Mouse (Mus musculus) stomach, postnatal 0 days (tissue): ENCODE data around the gene Pi4k2a. TPM values are rescaled to one million over a fixed set of nuclear protein-coding genes. Genes with fewer than 3 reads are reported as not detected.

Experiments
- ATAC-seq: fragments of 200-750 bp; cut with Nextera tagmentation; 2 replicates; pipeline ENCODE4 v1.8.0; 2017; ENCODE audit not compliant: low FRiP score, low TSS enrichment
- DNase-seq: peaks from one replicate; pipeline ENCODE4 v3.0.0-alpha.2; 2016; ENCODE audit warnings: low spot score
- H3K27ac ChIP-seq: fragments of 300-500 bp; sonication (generic); replicated peaks from 2 replicates; pipeline ENCODE4 v1.5.1; 2014; ENCODE audit warnings: mild to moderate bottlenecking, control low read depth
- H3K27me3 ChIP-seq: fragments of 300-500 bp; sonication (generic); 2 replicates; pipeline ENCODE4 v1.6.1; 2014; ENCODE audit warnings: low read length; ENCODE audit not compliant: control insufficient read depth, insufficient read depth
- H3K36me3 ChIP-seq: fragments of 300-500 bp; sonication (generic); 2 replicates; pipeline ENCODE4 v1.6.1; 2014; ENCODE audit warnings: low read length, mixed read lengths; ENCODE audit not compliant: control insufficient read depth, insufficient read depth
- H3K4me1 ChIP-seq: fragments of 300-500 bp; sonication (generic); replicated peaks from 2 replicates; pipeline ENCODE4 v1.6.1; 2014; ENCODE audit warnings: antibody characterized with exemption; ENCODE audit not compliant: control insufficient read depth, insufficient read depth
- H3K4me2 ChIP-seq: fragments of 300-500 bp; sonication (generic); replicated peaks from 2 replicates; pipeline ENCODE4 v1.6.1; 2014; ENCODE audit warnings: low read depth, mild to moderate bottlenecking, control low read depth, moderate library complexity
- H3K4me3 ChIP-seq: fragments of 300-500 bp; sonication (generic); 2 replicates; pipeline ENCODE4 v1.5.1; 2014; ENCODE audit warnings: low read depth, low read length, control low read depth
- H3K9ac ChIP-seq: fragments of 300-500 bp; sonication (generic); 2 replicates; pipeline ENCODE4 v1.6.1; 2014; ENCODE audit warnings: mild to moderate bottlenecking, low read length, control low read depth, mixed read lengths
- H3K9me3 ChIP-seq: fragments of 300-500 bp; sonication (generic); 2 replicates; pipeline ENCODE4 v1.6.1; 2016; ENCODE audit warnings: low read length; ENCODE audit not compliant: control insufficient read depth
- CTCF ChIP-seq: IDR thresholded peaks from 2 replicates; pipeline ENCODE4 v1.5.1; 2016; ENCODE audit warnings: antibody characterized with exemption, low read depth, mild to moderate bottlenecking, moderate library complexity
- EP300 ChIP-seq: optimal IDR thresholded peaks from 2 replicates; pipeline ENCODE3; 2016; ENCODE audit warnings: antibody characterized with exemption
- WGBS: fragments of 180-500 bp; shearing (Covaris S2); extraction: QIAGEN DNeasy Blood & Tissue Kit; methylation state at CpG from one replicate; pipeline ENCODE4 v1.1.7; 2014; 5-methylcytosine and 5-hydroxymethylcytosine counted together
- polyA plus RNA-seq: library from polyadenylated mRNA; unstranded; fragments of >200 nt; fragmentation: Nextera tagmentation; extraction: Ambion mirVana; gene quantifications from 2 replicates; pipeline ENCODE4 v1.2.1, GENCODE M21; 2015

Pi4k2a gene
- polyA plus RNA-seq, 1 experiment from 2014 or later, result 21.6 TPM

- no peak overlapping the region; the same call in 1 of the 2 replicates for H3K9ac ChIP-seq
- H3K4me1 ChIP-seq, result peaks cover 4% of the 10 kb centered on the region; the same call in 1 of the 2 replicates
- peak overlapping the region; percentile 80 for H3K27ac ChIP-seq
- H3K4me3 ChIP-seq, result no peak overlapping the region
- no peak for ATAC-seq
- 84% methylated on average over 6 of the region's 6 CpGs for WGBS
- no peak for TF ChIP-seq EP300
- no peak for TF ChIP-seq CTCF
- peaks cover 9% of the 10 kb centered on the region for H3K36me3 ChIP-seq
- H3K27me3 ChIP-seq, result no peaks in the 10 kb centered on the region
- no peaks in the 10 kb centered on the region for H3K9me3 ChIP-seq
- H3K4me2 ChIP-seq, result no peak overlapping the region; the same call in 1 of the 2 replicates
- peak; percentile 23 for DNase-seq
Observed at GRCm38 (mm10) chr19:42126219-42126605, 35.9 kb downstream of the Pi4k2a start.

DNA sequence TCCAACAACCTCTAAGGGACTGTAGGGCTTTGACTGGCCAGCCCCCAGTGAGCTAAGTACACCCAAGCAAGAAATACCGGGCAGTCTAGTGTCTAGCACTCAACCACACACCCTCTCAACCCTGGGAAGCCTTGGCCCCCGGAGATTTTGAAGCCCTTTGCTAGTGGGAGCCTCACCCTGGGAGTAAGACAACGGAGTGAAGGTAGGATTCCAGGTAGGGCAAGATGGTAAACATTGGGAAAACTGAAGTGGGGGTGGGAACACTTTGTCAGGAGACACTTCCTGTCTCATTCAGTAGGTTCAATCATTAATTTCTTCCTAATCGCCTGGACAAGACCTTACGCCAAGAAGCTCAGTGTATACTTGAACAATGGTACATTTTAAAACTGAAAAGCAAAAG lies 36.8 kb downstream of the Pi4k2a start:
- Histone ChIP-seq H3K36me3 (peaks cover 5% of the 10 kb centered on the region), H3K4me1 (peaks cover 4% of the 10 kb centered on the region; the same call in 1 of the 2 replicates), H3K9ac (peak overlapping the region; percentile 43), H3K4me2 (peak overlapping the region; percentile 92), H3K27ac (peak overlapping the region; percentile 80), H3K9me3 (no peaks in the 10 kb centered on the region), H3K4me3 (peak overlapping the region; percentile 71), H3K27me3 (no peaks in the 10 kb centered on the region)
- TF ChIP-seq CTCF, result no peak
- TF ChIP-seq EP300, result no peak
- 56% methylated on average over 5 of the region's 5 CpGs for WGBS
- peak; percentile 47 for DNase-seq
- no peak for ATAC-seq

DNA sequence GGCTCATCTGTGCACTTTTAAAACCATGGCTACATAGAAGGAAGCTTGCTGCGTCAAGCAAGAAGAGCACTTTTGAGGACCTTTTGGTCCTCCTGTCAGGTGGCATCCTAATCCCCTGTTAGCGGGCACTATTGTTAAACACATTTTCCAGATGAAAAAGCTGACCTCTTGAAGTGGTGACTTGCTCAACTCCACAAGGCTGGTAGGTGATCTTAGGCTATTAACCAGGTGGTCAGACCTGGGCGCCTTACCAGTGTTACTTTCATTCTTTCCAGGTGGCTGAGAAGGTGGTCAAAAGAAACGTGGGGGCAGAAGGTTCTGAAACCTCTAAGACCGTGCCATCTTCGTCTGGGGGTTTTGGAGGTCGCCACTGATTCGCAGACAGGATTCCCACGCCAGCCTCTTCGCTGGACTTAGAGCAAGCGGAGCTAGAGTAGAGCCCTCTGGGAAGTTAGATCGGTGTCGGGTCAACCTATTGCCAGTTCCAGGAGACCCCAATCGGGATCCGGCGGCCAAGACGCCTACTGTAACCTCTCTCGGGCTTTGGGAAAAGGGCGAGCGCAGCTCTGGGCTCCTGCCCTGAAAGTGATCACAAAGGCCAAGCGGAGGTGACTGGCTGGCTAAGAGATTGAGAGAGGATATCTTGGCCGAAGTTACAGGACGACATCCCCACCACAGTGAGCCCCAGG lies 37.9 kb downstream of the Pi4k2a start:
- H3K4me2 ChIP-seq, result peak overlapping the region; percentile 92
- TF ChIP-seq EP300 (no peak), CTCF (no peak)
- no peak for DNase-seq
- peak overlapping the region; percentile 71 for H3K4me3 ChIP-seq
- peak overlapping the region; percentile 96 for H3K27ac ChIP-seq
- H3K9ac ChIP-seq, result peak overlapping the region; percentile 92
- ATAC-seq, result no peak; the same call in 1 of the 2 replicates
- peaks cover 4% of the 10 kb centered on the region; the same call in 1 of the 2 replicates for H3K4me1 ChIP-seq
- 4% methylated on average over 23 of the region's 23 CpGs for WGBS
- no peaks in the 10 kb centered on the region for H3K9me3 ChIP-seq
- peaks cover 5% of the 10 kb centered on the region for H3K36me3 ChIP-seq
- H3K27me3 ChIP-seq, result no peaks in the 10 kb centered on the region

DNA sequence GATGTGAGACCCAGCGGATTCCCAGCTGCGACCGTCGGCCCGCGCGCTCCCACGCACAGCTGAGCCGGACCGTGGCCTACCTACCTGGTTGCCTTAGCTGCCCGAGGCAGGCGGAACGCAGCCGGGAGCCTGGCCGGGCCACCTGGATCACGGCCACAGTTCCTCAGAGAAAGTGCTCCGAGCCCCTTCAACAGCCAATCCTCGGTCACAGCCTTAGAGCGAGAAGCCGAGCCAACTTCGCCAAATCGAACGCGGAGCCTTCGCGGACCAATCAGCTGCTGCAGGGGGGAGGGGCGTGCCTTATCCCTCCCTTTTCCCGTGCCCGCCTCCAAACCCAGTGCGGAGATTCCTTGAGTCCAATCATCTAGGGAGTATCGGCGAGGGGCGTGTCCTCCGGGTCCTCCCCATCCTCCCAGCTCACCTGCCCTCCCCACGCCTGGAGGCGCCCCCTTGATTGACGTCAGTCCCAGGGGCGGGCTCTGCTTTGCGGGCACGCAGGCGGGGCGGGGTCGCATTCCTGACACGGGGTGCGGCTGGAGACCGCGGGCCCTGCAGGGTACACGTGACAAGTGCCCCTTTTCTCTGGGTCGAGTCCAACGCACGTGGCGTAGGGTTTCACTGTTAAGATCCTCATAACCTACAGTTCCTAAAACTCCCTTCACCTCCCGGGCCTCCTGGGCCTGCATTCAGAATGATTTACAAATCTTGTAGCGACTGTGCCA lies 38.7 kb downstream of the Pi4k2a start, which contains the start of gene Avpi1:
Gene Avpi1, minus strand, starts transcription at position 273 of the 722 bp plus-strand sequence.
- Histone ChIP-seq H3K27me3 (no peaks in the 10 kb centered on the region), H3K27ac (peak within 1 kb of the TSS; percentile 96), H3K4me3 (peak within 1 kb of the TSS; percentile 71), H3K4me1 (peaks cover 4% of the 10 kb centered on the region; the same call in 1 of the 2 replicates), H3K36me3 (peaks cover 5% of the 10 kb centered on the region), H3K4me2 (peak within 1 kb of the TSS; percentile 92), H3K9ac (peak within 1 kb of the TSS; percentile 92), H3K9me3 (no peaks in the 10 kb centered on the region)
- TF ChIP-seq CTCF (no peak), EP300 (peak; percentile 52)
- 0% methylated on average over 54 of the region's 54 CpGs for WGBS
- peak; percentile 97 for ATAC-seq
- peak; percentile 100 for DNase-seq

GRCm38 (mm10) chr19:42129509-42130293 lies 39.4 kb downstream of the Pi4k2a start:
- Histone ChIP-seq H3K4me2 (peak overlapping the region; percentile 52), H3K4me1 (peaks cover 4% of the 10 kb centered on the region; the same call in 1 of the 2 replicates), H3K9me3 (no peaks in the 10 kb centered on the region), H3K4me3 (peak overlapping the region; percentile 71), H3K27ac (peak overlapping the region; percentile 88), H3K36me3 (peaks cover 4% of the 10 kb centered on the region; the same call in 1 of the 2 replicates), H3K27me3 (no peaks in the 10 kb centered on the region), H3K9ac (0 out of 2 replicates have a peak overlapping the region, but pooled peaks have one; percentile 45)
- TF ChIP-seq CTCF, result no peak
- TF ChIP-seq EP300, result no peak
- 0 out of 2 replicates have a peak, but pooled peaks have one; percentile 1 for ATAC-seq
- WGBS, result 38% methylated on average over 14 of the region's 14 CpGs
- no peak for DNase-seq
